Mouse (Mus musculus) stomach, embryonic 14.5 days (tissue): Measurements from ENCODE around the gene Apln. TPM values are rescaled to one million over a fixed set of nuclear protein-coding genes. Genes with fewer than 3 reads are reported as not detected.

Experiments used
- ATAC-seq: fragments of 200-750 bp; cut with Nextera tagmentation; 2 replicates; pipeline ENCODE4 v1.8.0; 2017; ENCODE audit warnings: low read depth, moderate TSS enrichment; ENCODE audit not compliant: insufficient number of reproducible peaks, insufficient read depth, low FRiP score
- H3K27ac ChIP-seq: fragments of 300-500 bp; sonication (generic); 2 replicates; pipeline ENCODE4 v1.5.1; 2014; ENCODE audit warnings: mild to moderate bottlenecking, low read length, moderate library complexity, mixed read lengths
- H3K27me3 ChIP-seq: fragments of 300-500 bp; sonication (generic); 2 replicates; pipeline ENCODE4 v1.6.1; 2014; ENCODE audit warnings: low read length, control low read depth, mixed read lengths; ENCODE audit not compliant: control insufficient read depth, insufficient read depth
- H3K36me3 ChIP-seq: fragments of 300-500 bp; sonication (generic); 2 replicates; pipeline ENCODE4 v1.6.1; 2014; ENCODE audit warnings: mild to moderate bottlenecking, control low read depth, low read length, moderate library complexity, mixed read lengths; ENCODE audit not compliant: control insufficient read depth, insufficient read depth
- H3K4me1 ChIP-seq: fragments of 300-500 bp; sonication (generic); 2 replicates; pipeline ENCODE4 v1.6.1; 2014; ENCODE audit warnings: low read length, control low read depth, mixed read lengths; ENCODE audit not compliant: control insufficient read depth, insufficient read depth
- H3K4me2 ChIP-seq: fragments of 300-500 bp; sonication (generic); replicated peaks from 2 replicates; pipeline ENCODE4 v1.6.1; 2014; ENCODE audit warnings: low read depth, low read length, control low read depth
- H3K4me3 ChIP-seq: fragments of 300-500 bp; sonication (generic); 2 replicates; pipeline ENCODE4 v1.5.1; 2014; ENCODE audit warnings: low read depth, low read length, control low read depth
- H3K9ac ChIP-seq: fragments of 300-500 bp; sonication (generic); replicated peaks from 2 replicates; pipeline ENCODE4 v1.6.1; 2014; ENCODE audit warnings: low read depth, mild to moderate bottlenecking, control low read depth, low read length, moderate library complexity, mixed read lengths
- H3K9me3 ChIP-seq: fragments of 300-500 bp; sonication (generic); 2 replicates; pipeline ENCODE4 v1.6.1; 2016; ENCODE audit warnings: low read depth, low read length, control low read depth; ENCODE audit not compliant: control insufficient read depth
- WGBS: fragments of 180-500 bp; shearing (Covaris S2); extraction: QIAGEN DNeasy Blood & Tissue Kit; methylation state at CpG from one replicate; pipeline ENCODE4 v1.1.7; 2014; 5-methylcytosine and 5-hydroxymethylcytosine counted together
- polyA plus RNA-seq: library from polyadenylated mRNA; unstranded; fragments of >200 nt; fragmentation: Nextera tagmentation; extraction: Ambion mirVana; gene quantifications from 2 replicates; pipeline ENCODE4 v1.2.1, GENCODE M21; 2014

Gene Apln
- 4.3 and 5.1 TPM in 2 replicates for polyA plus RNA-seq

- WGBS = 20% methylated on average over 64 of the region's 73 CpGs
- Histone ChIP-seq H3K4me3 (peak within 1 kb of the TSS; percentile 40), H3K4me2 (peak within 1 kb of the TSS; percentile 63), H3K9ac (peak within 1 kb of the TSS; percentile 52), H3K4me1 (no peaks in the 10 kb centered on the region), H3K36me3 (no peaks in the 10 kb centered on the region), H3K9me3 (no peaks in the 10 kb centered on the region), H3K27ac (peak within 1 kb of the TSS; percentile 44; the same call in 1 of the 2 replicates), H3K27me3 (no peaks in the 10 kb centered on the region)
- ATAC-seq = peak; percentile 73; the same call in 1 of the 2 replicates
Observed at GRCm38 (mm10) chrX:48034144-48035113, at the start of gene Apln. Apln (minus strand) TSS chrX:48034853.

- H3K4me1 ChIP-seq = no peaks in the 10 kb centered on the region
- no peak for ATAC-seq
- H3K9me3 ChIP-seq = no peaks in the 10 kb centered on the region
- no peaks in the 10 kb centered on the region for H3K27me3 ChIP-seq
- H3K4me2 ChIP-seq = no peak overlapping the region
- H3K27ac ChIP-seq = no peak overlapping the region
- no peaks in the 10 kb centered on the region for H3K36me3 ChIP-seq
- no peak overlapping the region for H3K9ac ChIP-seq
- no peak overlapping the region for H3K4me3 ChIP-seq
- WGBS = 67% methylated on average over 5 of the region's 5 CpGs
Observed at GRCm38 (mm10) chrX:48082364-48082763, 47.7 kb upstream of the Apln start.

GRCm38 (mm10) chrX:48076806-48077425 is 42.3 kb upstream of the Apln start:
- H3K27me3 ChIP-seq = no peaks in the 10 kb centered on the region
- no peaks in the 10 kb centered on the region for H3K36me3 ChIP-seq
- no peaks in the 10 kb centered on the region for H3K4me1 ChIP-seq
- no peaks in the 10 kb centered on the region for H3K9me3 ChIP-seq
- WGBS = 80% methylated on average over 4 of the region's 4 CpGs
- ATAC-seq = no peak
- no peak overlapping the region for H3K4me3 ChIP-seq
- no peak overlapping the region for H3K4me2 ChIP-seq
- no peak overlapping the region for H3K9ac ChIP-seq
- no peak overlapping the region for H3K27ac ChIP-seq

GRCm38 (mm10) chrX:48074691-48075090 is 40.0 kb upstream of the Apln start:
- no peaks in the 10 kb centered on the region for H3K9me3 ChIP-seq
- H3K27me3 ChIP-seq = no peaks in the 10 kb centered on the region
- no peaks in the 10 kb centered on the region for H3K4me1 ChIP-seq
- no peaks in the 10 kb centered on the region for H3K36me3 ChIP-seq
- 82% methylated on average over 3 of the region's 3 CpGs for WGBS
- no peak overlapping the region for H3K4me2 ChIP-seq
- H3K4me3 ChIP-seq = no peak overlapping the region
- H3K27ac ChIP-seq = no peak overlapping the region
- H3K9ac ChIP-seq = no peak overlapping the region
- ATAC-seq = no peak

- H3K4me3 ChIP-seq = no peak overlapping the region
- no peaks in the 10 kb centered on the region for H3K4me1 ChIP-seq
- no peaks in the 10 kb centered on the region for H3K36me3 ChIP-seq
- no peaks in the 10 kb centered on the region for H3K27me3 ChIP-seq
- no peak for ATAC-seq
- no peak overlapping the region for H3K27ac ChIP-seq
- 36% methylated on average over 5 of the region's 5 CpGs for WGBS
- H3K9ac ChIP-seq = no peak overlapping the region
- no peaks in the 10 kb centered on the region for H3K9me3 ChIP-seq
- H3K4me2 ChIP-seq = no peak overlapping the region
Observed at GRCm38 (mm10) chrX:48072401-48072800, 37.7 kb upstream of the Apln start.

- Histone ChIP-seq H3K4me1 (no peaks in the 10 kb centered on the region), H3K27ac (no peak overlapping the region), H3K9me3 (no peaks in the 10 kb centered on the region), H3K9ac (no peak overlapping the region), H3K27me3 (no peaks in the 10 kb centered on the region), H3K4me2 (no peak overlapping the region), H3K4me3 (no peak overlapping the region), H3K36me3 (no peaks in the 10 kb centered on the region)
- WGBS = 42% methylated on average over 3 of the region's 3 CpGs
- no peak for ATAC-seq
Observed at GRCm38 (mm10) chrX:48071961-48072360, 37.3 kb upstream of the Apln start.

- Histone ChIP-seq H3K9me3 (no peaks in the 10 kb centered on the region), H3K4me3 (no peak overlapping the region), H3K4me2 (no peak overlapping the region), H3K27me3 (no peaks in the 10 kb centered on the region), H3K4me1 (no peaks in the 10 kb centered on the region), H3K36me3 (no peaks in the 10 kb centered on the region), H3K9ac (no peak overlapping the region), H3K27ac (no peak overlapping the region)
- no peak for ATAC-seq
- WGBS = 75% methylated on average over 3 of the region's 3 CpGs
Observed at GRCm38 (mm10) chrX:48066891-48067290, 32.2 kb upstream of the Apln start.

GRCm38 (mm10) chrX:48064166-48064853 is 29.7 kb upstream of the Apln start:
- Histone ChIP-seq H3K27ac (no peak overlapping the region), H3K4me3 (no peak overlapping the region), H3K4me2 (no peak overlapping the region), H3K9ac (no peak overlapping the region), H3K36me3 (no peaks in the 10 kb centered on the region), H3K9me3 (no peaks in the 10 kb centered on the region), H3K4me1 (no peaks in the 10 kb centered on the region), H3K27me3 (no peaks in the 10 kb centered on the region)
- no peak for ATAC-seq
- 32% methylated on average over 5 of the region's 5 CpGs for WGBS
